Mouse (Mus musculus): ENCODE data around the gene Rab11b.
"Not testable (repeated sequence)": the region's sequence is repeated elsewhere in the genome, so short reads cannot be mapped to it uniquely, and the experiment has no call there.

Rab11b gene

DNA sequence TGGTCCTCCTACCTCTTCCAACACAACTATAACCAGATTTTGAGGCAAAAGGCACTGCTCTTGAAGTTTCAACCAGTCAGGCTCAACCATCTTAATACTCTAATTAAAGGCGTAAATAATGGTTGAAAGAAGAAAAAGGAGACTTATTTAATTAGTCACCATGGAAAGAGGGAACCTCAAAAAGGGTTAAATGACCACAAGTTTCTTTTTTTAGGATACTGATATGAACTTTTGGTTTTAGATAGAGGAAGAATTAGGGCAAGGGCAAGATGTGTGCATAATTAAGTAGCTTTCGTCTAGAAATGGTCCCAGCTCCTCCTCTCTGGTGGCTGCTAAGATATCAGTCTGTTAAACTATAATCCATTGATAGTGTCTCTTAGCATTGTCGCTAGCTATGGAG is 6.1 kb upstream of the Rab11b start:
- DNase-seq = no peak

DNA sequence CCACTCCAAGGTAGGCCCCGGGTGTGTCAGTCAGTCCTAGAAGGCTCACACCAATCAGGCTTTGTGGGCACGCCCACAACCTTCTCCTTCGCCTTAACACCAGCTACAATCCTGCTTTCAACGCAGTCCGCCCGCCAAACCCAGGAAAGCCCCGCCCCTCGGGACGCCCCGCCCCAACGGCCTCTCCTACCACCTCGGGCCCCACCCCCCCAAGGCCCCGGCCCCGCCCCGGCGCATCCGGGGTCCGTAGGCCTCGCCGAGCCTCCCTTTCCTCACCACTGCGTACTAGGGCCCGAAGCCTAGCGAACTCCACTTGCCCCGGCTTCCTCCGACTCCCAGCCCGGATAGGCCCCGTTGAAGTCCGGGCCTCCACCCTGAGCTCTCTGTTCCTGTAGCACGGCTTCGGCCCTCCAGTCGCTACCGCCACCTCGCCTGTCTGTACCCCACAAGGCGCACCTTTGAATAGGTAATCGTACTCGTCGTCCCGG is 519 bp downstream of the Rab11b start:
- peak; percentile 82 for DNase-seq

DNA sequence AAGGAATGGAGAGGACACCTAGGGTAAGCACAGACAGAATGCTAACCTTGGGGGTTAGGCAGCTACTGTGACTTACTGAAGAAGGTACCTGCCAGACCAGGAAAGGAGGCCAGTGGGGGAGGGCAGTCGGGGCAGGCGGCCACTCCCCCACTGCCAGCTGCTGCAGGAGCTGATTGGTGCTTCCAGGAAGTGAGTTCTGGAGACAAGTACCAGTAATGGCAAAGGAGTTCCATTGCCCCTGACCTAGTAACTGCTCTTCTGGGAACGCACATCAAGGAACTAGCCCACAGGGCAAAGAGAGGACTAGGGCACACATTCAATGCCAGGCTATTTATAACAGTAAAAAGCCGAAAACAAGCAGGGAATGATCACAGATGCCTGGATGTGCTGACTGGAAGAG is 3.1 kb downstream of the Rab11b start:
- DNase-seq = no peak

GRCm38 (mm10) chr17:33756108-33756790 is 4.1 kb downstream of the Rab11b start:
- no peak for DNase-seq

GRCm38 (mm10) chr17:33755418-33756107 is 4.8 kb downstream of the Rab11b start:
- DNase-seq = no peak

DNA sequence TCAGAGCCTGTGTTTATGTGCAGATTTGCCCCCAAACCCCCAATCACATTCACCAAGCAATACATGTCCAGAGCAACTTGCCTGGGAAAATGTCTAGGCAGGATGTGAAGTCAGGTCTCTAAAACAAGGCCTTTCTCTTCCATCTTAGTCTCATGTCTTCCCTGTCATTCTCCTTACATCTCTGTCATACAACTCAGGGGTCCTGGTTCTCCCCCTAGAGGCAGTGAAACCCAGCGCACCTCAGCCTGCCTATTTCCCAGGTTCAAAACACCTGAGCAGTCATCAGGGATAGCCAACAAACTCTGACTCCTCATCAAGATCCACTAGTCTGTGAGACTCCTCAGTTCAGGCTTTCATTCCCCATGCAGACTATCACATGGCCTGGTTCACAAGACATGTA is 5.7 kb downstream of the Rab11b start:
- no peak for DNase-seq

GRCm38 (mm10) chr17:33752297-33752696 is 8.0 kb downstream of the Rab11b start:
- DNase-seq = no peak

DNA sequence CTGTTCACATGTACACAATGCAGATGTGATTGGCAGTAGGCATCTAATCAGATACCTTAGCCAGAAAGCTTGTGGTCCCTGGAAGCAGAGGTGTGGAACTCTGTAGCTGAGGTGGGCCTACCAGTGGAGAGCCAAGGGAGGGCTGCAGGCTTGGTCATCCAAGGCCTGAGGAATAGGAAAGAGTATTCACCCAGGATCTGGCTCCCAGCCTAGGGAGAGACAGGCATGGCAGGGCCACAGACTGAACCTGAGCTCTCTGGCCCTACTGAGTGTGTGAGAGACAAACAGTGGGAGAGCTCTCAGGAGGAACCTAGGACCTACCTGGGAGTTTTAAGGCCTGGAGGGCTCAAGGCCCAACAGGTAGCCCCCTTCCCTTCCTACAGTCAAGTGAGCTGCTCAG is 9.1 kb downstream of the Rab11b start:
- no peak for DNase-seq

GRCm38 (mm10) chr17:33749451-33749850 is 10.9 kb downstream of the Rab11b start:
- no peak for DNase-seq

DNA sequence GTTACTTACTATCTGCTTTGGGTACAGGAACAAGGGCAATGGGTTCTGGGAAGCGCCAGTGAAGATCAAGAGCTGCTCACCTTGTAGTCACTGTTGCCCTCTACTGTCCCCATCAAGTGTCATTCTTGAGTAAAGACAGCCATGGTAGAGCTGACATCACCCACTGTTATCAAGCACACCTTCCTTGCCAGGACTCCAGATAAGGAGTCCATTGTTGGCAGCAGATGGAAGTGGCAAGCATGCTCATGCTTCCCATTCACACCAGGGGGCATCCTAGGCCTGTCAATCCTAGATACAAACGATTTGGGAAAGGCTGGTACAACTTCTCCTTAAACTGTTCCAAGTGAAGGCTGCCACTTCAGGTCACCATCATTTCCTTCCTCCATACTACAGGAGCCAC is 14.3 kb downstream of the Rab11b start:
- DNase-seq = no peak

DNA sequence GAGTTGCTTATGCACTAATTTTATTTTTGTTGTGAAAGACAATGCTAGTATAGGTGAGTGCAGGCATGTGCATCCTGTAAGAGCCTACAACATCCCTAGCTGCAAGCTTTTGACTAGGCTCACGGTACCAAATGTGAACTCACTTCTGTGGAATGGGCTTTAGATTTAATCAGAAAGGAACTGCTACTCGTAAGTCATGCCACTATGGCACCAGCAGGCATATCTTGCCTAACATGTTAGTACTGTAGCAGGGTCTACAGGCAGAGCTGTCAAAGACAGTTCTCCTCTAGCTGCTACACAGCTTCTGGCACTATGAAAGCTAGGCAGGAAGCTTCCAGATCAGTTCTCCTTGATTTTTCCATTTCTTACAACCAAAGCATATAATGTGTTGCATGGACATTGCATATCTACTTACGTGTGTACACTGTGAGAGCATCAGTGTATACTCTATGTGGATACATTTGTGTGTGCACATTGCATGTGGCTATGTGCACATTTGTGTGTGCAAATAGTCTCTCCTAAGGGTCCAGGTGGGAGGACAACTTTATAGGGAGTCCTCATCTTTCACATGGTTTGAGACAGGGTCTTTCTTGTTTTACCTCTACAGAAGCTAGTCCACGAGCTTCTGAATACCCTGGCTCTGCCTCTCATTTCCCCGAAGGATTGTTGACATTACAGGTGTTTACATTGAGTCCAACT is 15.5 kb downstream of the Rab11b start:
- DNase-seq = no peak

DNA sequence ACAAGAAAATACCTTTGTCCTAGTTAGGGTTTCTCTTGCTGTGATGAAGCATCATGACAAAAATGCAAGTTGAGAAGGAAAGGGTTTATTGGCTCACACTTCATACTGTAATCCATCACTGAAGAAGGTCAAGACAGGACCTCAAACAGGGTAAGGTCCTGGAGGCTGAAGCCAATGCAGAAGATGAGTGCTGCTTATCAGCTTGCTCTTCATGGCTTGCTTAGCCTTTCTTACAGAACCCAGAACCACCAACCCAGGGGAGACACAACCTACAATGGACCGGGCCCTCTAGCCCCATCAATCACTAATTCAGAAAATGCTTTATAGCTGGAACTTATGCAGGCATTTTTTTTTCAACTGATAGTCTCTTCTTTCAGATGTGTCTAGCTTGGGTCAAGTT is 17.9 kb downstream of the Rab11b start:
- no peak for DNase-seq

DNA sequence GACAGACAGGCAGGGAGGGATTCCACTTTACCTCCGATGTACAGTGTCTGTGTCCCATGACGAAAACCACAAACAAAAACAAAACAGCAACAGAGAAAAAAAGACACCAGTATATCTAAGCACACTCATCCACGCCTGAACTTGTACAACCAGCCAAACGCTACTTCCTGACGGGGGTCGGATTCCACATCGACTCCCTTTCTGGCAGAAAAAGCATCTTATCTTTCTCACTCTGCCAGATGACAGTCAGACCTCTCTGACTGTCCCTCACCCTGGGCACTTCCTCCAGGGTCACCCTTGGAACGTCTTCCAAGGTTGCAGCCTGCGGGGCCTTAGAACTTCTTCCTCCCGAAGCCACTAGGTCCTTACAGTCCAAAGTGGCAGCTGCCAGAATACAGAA is 26.8 kb downstream of the Rab11b start:
- not testable (repeated sequence) for DNase-seq

DNA sequence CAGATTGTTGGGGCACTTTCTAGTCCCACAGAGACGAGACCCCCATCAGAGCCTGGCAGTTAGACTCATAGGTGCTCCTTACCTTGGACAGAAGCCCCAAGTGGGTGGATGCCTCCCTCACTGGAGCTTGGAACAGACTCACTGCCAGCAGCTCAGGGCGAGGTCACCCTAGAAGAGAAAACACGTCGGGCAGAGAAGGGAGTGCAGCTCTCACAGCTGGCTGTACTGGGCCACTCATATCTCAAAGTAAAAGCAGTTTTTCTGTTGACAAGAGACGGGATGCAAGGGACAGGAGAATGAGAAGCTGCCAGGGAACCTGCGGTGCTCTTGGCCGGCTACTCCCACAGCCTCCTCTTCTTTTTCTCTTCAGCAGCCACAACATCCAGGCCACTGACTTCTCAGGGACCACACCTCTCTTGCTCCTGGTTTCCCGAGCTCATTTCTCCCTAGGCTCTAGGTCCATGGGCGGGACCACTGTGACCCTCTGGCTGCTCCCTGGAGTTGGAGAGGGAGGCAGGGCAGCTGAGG is 27.7 kb downstream of the Rab11b start:
- DNase-seq = not testable (repeated sequence)

- no peak for DNase-seq
Measured at GRCm38 (mm10) chr17:33729215-33729614, 31.1 kb downstream of the Rab11b start.

GRCm38 (mm10) chr17:33728396-33728795 is 31.9 kb downstream of the Rab11b start:
- DNase-seq = no peak

GRCm38 (mm10) chr17:33719736-33720378 is 40.5 kb downstream of the Rab11b start:
- no peak for DNase-seq

- DNase-seq = no peak
Measured at GRCm38 (mm10) chr17:33718944-33719725, 41.2 kb downstream of the Rab11b start.

DNA sequence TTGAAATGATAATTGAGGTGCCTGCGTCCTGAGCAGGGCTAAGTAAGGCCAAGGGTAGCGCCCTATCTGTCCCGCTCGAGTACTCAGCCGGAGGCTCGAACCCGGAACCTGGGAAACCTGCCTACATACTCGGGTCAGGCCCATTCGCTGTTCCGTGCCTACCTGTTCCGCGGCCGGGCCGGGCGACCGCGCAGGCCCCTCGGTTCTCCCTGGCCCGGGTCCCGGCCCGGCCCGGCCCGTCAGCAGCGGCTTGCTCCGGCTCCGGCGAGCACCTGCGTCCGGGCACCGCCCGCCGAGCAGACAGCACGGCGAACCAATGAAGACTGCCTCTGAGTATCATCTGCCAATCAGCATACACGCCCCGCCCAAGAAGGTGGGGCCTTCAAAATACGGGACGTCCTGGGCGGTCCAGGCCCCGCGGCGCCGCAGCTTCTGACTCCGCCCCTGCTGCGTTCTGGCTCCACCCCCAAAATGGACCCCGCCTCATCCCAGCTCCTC is 41.9 kb downstream of the Rab11b start, which contains the start of gene March2:
Gene March2, minus strand, starts transcription at position 287 of the 498 bp plus-strand sequence.
- peak; percentile 96 for DNase-seq

DNA sequence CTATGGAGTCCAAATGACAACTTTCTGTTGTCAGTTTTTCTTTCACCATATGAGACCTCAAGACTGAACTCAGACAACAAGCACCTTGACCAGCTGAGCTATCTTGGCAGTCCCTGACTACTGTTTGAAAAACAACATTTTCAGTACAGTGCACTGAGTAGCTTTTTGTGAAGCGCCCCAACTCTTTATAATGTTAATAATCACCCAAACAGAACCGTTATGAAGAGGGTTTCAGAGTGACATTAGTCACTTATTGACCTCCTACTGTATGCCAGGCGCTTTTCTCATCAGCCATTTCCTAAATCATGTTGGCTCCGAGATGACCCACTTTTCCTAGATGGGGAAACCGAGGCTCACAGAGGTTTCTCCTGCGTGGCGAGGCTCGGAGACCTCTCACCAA is 42.3 kb downstream of the Rab11b start:
- no peak for DNase-seq

DNA sequence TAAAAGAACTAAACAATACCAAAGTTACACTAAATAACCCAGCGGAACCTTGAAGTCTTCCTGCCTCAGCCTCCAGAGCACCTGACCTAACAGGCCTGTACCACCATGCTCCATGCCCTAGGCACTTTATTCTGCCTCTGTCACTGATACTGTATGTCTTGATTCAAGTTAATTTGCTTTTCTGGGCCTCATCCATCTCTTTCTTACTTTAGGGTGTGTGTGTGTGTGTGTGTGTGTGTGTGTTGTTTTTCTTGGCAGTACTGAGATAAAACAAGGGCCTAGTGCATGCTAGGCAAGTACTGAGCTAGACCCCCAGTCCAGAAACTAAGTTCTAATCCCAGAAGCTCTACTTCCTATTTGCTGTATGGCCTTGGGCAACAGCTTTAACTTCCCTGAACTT is 43.1 kb downstream of the Rab11b start:
- no peak for DNase-seq

DNA sequence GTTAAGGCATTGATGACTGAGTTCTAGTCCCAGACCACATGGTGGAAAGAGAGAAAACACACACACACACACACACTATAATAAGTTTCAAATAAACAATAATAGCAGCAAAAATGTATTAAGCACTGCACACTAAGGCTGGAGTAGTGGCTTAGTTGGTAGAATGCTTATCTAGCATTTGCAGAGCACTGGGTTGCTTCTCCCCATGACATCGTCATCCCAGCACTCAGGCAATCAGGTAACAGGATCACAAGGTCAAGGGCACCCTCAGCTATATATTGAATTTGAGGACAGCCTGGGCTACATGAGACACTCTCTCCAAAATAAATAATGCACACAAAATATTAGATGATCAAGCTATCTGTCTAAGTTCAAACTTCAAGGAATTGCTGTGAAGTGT is 45.6 kb downstream of the Rab11b start:
- DNase-seq = no peak

Measured in cerebellum, adult 11 months (tissue).